Mouse (Mus musculus): ENCODE measurements around the gene Mapk1ip1l. TPM values are rescaled to one million over a fixed set of nuclear protein-coding genes. Genes with fewer than 3 reads are reported as not detected.
"Not testable (repeated sequence)": the region's sequence is repeated elsewhere in the genome, so short reads cannot be mapped to it uniquely, and the experiment has no call there.

The Mapk1ip1l gene
- polyA plus RNA-seq, 1 experiment from 2014 or later, result 53.8 TPM

GRCm38 (mm10) chr14:47304814-47305405, 6.8 kb downstream of the Mapk1ip1l start:
- 86% methylated on average over 6 of the region's 6 CpGs for WGBS
- H3K4me3 ChIP-seq (ENCODE audit: control insufficient read depth in 1 of 2, insufficient read depth in 1 of 2, low read depth in 1 of 2, low read length in 2 of 2), result no peak overlapping the region
- no peak overlapping the region for H3K27ac ChIP-seq (replicated peaks in 1 of 2; ENCODE audit: control insufficient read depth in 1 of 2, insufficient read depth in 1 of 2, low read depth in 2 of 2, low read length in 2 of 2)
- H3K27me3 ChIP-seq (ENCODE audit: control insufficient read depth, insufficient read depth, low read length), result no peaks in the 10 kb centered on the region
- no peaks in the 10 kb centered on the region for H3K9me3 ChIP-seq (ENCODE audit: control insufficient read depth, low read length)
- no peak overlapping the region for H3K4me2 ChIP-seq (ENCODE audit: low read length)
- H3K9ac ChIP-seq (ENCODE audit: low read length), result no peak overlapping the region
- H3K36me3 ChIP-seq (ENCODE audit: control insufficient read depth, insufficient read depth, low read length), result peaks cover 24% of the 10 kb centered on the region
- peaks cover 0 to 7% of the 10 kb centered on the region in 2 experiments; a peak in 2 of 4 replicates for H3K4me1 ChIP-seq (ENCODE audit: control insufficient read depth in 2 of 2, insufficient read depth in 2 of 2, low read length in 2 of 2)
- no peak for ATAC-seq (ENCODE audit: insufficient number of reproducible peaks, insufficient read depth, low FRiP score, low read depth)

- no peaks in the 10 kb centered on the region for H3K9me3 ChIP-seq (ENCODE audit: control insufficient read depth, low read length)
- no peak overlapping the region for H3K27ac ChIP-seq (replicated peaks in 1 of 2; ENCODE audit: control insufficient read depth in 1 of 2, insufficient read depth in 1 of 2, low read depth in 2 of 2, low read length in 2 of 2)
- 88% methylated on average over 4 of the region's 4 CpGs for WGBS
- no peak overlapping the region for H3K9ac ChIP-seq (ENCODE audit: low read length)
- H3K36me3 ChIP-seq (ENCODE audit: control insufficient read depth, insufficient read depth, low read length), result peaks cover 34% of the 10 kb centered on the region
- H3K27me3 ChIP-seq (ENCODE audit: control insufficient read depth, insufficient read depth, low read length), result no peaks in the 10 kb centered on the region
- H3K4me1 ChIP-seq (ENCODE audit: control insufficient read depth in 2 of 2, insufficient read depth in 2 of 2, low read length in 2 of 2), result peaks cover 0 to 4% of the 10 kb centered on the region in 2 experiments; a peak in 2 of 4 replicates
- H3K4me2 ChIP-seq (ENCODE audit: low read length), result no peak overlapping the region
- no peak for ATAC-seq (ENCODE audit: insufficient number of reproducible peaks, insufficient read depth, low FRiP score, low read depth)
- H3K4me3 ChIP-seq (ENCODE audit: control insufficient read depth in 1 of 2, insufficient read depth in 1 of 2, low read depth in 1 of 2, low read length in 2 of 2), result no peak overlapping the region
These were observed 7.9 kb downstream of the Mapk1ip1l start for GRCm38 (mm10) chr14:47305933-47306332.

- H3K36me3 ChIP-seq (ENCODE audit: control insufficient read depth, insufficient read depth, low read length), result peaks cover 45% of the 10 kb centered on the region
- WGBS, result 90% methylated on average over 3 of the region's 3 CpGs
- ATAC-seq (ENCODE audit: insufficient number of reproducible peaks, insufficient read depth, low FRiP score, low read depth), result no peak
- no peak overlapping the region for H3K9ac ChIP-seq (ENCODE audit: low read length)
- no peaks in the 10 kb centered on the region for H3K27me3 ChIP-seq (ENCODE audit: control insufficient read depth, insufficient read depth, low read length)
- no peak overlapping the region for H3K27ac ChIP-seq (replicated peaks in 1 of 2; ENCODE audit: control insufficient read depth in 1 of 2, insufficient read depth in 1 of 2, low read depth in 2 of 2, low read length in 2 of 2)
- H3K9me3 ChIP-seq (ENCODE audit: control insufficient read depth, low read length), result no peaks in the 10 kb centered on the region
- H3K4me2 ChIP-seq (ENCODE audit: low read length), result no peak overlapping the region
- peaks cover 0 to 4% of the 10 kb centered on the region in 2 experiments; a peak in 2 of 4 replicates for H3K4me1 ChIP-seq (ENCODE audit: control insufficient read depth in 2 of 2, insufficient read depth in 2 of 2, low read length in 2 of 2)
- H3K4me3 ChIP-seq (ENCODE audit: control insufficient read depth in 1 of 2, insufficient read depth in 1 of 2, low read depth in 1 of 2, low read length in 2 of 2), result no peak overlapping the region
These were observed 9.6 kb downstream of the Mapk1ip1l start for GRCm38 (mm10) chr14:47307669-47308068.

- Histone ChIP-seq H3K9me3 (ENCODE audit: control insufficient read depth, low read length) (no peaks in the 10 kb centered on the region), H3K27ac (replicated peaks in 1 of 2; ENCODE audit: control insufficient read depth in 1 of 2, insufficient read depth in 1 of 2, low read depth in 2 of 2, low read length in 2 of 2) (no peak overlapping the region), H3K9ac (ENCODE audit: low read length) (no peak overlapping the region), H3K27me3 (ENCODE audit: control insufficient read depth, insufficient read depth, low read length) (no peaks in the 10 kb centered on the region), H3K4me3 (ENCODE audit: control insufficient read depth in 1 of 2, insufficient read depth in 1 of 2, low read depth in 1 of 2, low read length in 2 of 2) (no peak overlapping the region), H3K4me1 (ENCODE audit: control insufficient read depth in 2 of 2, insufficient read depth in 2 of 2, low read length in 2 of 2) (no peaks in the 10 kb centered on the region), H3K36me3 (ENCODE audit: control insufficient read depth, insufficient read depth, low read length) (peaks cover 59% of the 10 kb centered on the region), H3K4me2 (ENCODE audit: low read length) (no peak overlapping the region)
- WGBS, result 97% methylated on average over 1 of the region's 1 CpGs
- no peak for ATAC-seq (ENCODE audit: insufficient number of reproducible peaks, insufficient read depth, low FRiP score, low read depth)
These were observed 11.0 kb downstream of the Mapk1ip1l start for GRCm38 (mm10) chr14:47309061-47309460.

GRCm38 (mm10) chr14:47310342-47311181, 12.5 kb downstream of the Mapk1ip1l start:
- no peaks in the 10 kb centered on the region for H3K27me3 ChIP-seq (ENCODE audit: control insufficient read depth, insufficient read depth, low read length)
- no peak overlapping the region for H3K4me2 ChIP-seq (ENCODE audit: low read length)
- H3K4me1 ChIP-seq (ENCODE audit: control insufficient read depth in 2 of 2, insufficient read depth in 2 of 2, low read length in 2 of 2), result no peaks in the 10 kb centered on the region
- H3K4me3 ChIP-seq (ENCODE audit: control insufficient read depth in 1 of 2, insufficient read depth in 1 of 2, low read depth in 1 of 2, low read length in 2 of 2), result no peak overlapping the region
- H3K27ac ChIP-seq (replicated peaks in 1 of 2; ENCODE audit: control insufficient read depth in 1 of 2, insufficient read depth in 1 of 2, low read depth in 2 of 2, low read length in 2 of 2), result no peak overlapping the region
- H3K36me3 ChIP-seq (ENCODE audit: control insufficient read depth, insufficient read depth, low read length), result peaks cover 71% of the 10 kb centered on the region
- no peaks in the 10 kb centered on the region for H3K9me3 ChIP-seq (ENCODE audit: control insufficient read depth, low read length)
- 94% methylated on average over 18 of the region's 18 CpGs for WGBS
- no peak for ATAC-seq (ENCODE audit: insufficient number of reproducible peaks, insufficient read depth, low FRiP score, low read depth)
- no peak overlapping the region for H3K9ac ChIP-seq (ENCODE audit: low read length)

- H3K36me3 ChIP-seq (ENCODE audit: control insufficient read depth, insufficient read depth, low read length), result peaks cover 62% of the 10 kb centered on the region
- no peak overlapping the region for H3K4me3 ChIP-seq (ENCODE audit: control insufficient read depth in 1 of 2, insufficient read depth in 1 of 2, low read depth in 1 of 2, low read length in 2 of 2)
- no peaks in the 10 kb centered on the region for H3K27me3 ChIP-seq (ENCODE audit: control insufficient read depth, insufficient read depth, low read length)
- H3K9ac ChIP-seq (ENCODE audit: low read length), result no peak overlapping the region
- WGBS, result 94% methylated on average over 5 of the region's 5 CpGs
- no peak for ATAC-seq (ENCODE audit: insufficient number of reproducible peaks, insufficient read depth, low FRiP score, low read depth)
- H3K27ac ChIP-seq (replicated peaks in 1 of 2; ENCODE audit: control insufficient read depth in 1 of 2, insufficient read depth in 1 of 2, low read depth in 2 of 2, low read length in 2 of 2), result no peak overlapping the region
- H3K4me2 ChIP-seq (ENCODE audit: low read length), result no peak overlapping the region
- no peaks in the 10 kb centered on the region for H3K4me1 ChIP-seq (ENCODE audit: control insufficient read depth in 2 of 2, insufficient read depth in 2 of 2, low read length in 2 of 2)
- no peaks in the 10 kb centered on the region for H3K9me3 ChIP-seq (ENCODE audit: control insufficient read depth, low read length)
These were observed 21.3 kb downstream of the Mapk1ip1l start for GRCm38 (mm10) chr14:47319362-47319761.

- H3K27me3 ChIP-seq (ENCODE audit: control insufficient read depth, insufficient read depth, low read length); H3K9ac ChIP-seq (ENCODE audit: low read length); H3K4me3 ChIP-seq (ENCODE audit: control insufficient read depth in 1 of 2, insufficient read depth in 1 of 2, low read depth in 1 of 2, low read length in 2 of 2); ATAC-seq (ENCODE audit: insufficient number of reproducible peaks, insufficient read depth, low FRiP score, low read depth); H3K27ac ChIP-seq (replicated peaks in 1 of 2; ENCODE audit: control insufficient read depth in 1 of 2, insufficient read depth in 1 of 2, low read depth in 2 of 2, low read length in 2 of 2); H3K9me3 ChIP-seq (ENCODE audit: control insufficient read depth, low read length); H3K4me2 ChIP-seq (ENCODE audit: low read length); H3K4me1 ChIP-seq (ENCODE audit: control insufficient read depth in 2 of 2, insufficient read depth in 2 of 2, low read length in 2 of 2): not testable (repeated sequence)
- H3K36me3 ChIP-seq (ENCODE audit: control insufficient read depth, insufficient read depth, low read length), result peaks cover 46% of the 10 kb centered on the region
- WGBS, result 91% methylated on average over 5 of the region's 8 CpGs
These were observed 23.5 kb downstream of the Mapk1ip1l start for GRCm38 (mm10) chr14:47321581-47321980.

Data from heart, embryonic 14.5 days (tissue).